Mouse (Mus musculus) embryonic facial prominence, embryonic 14.5 days (tissue): ENCODE measurements around the gene Iqch. TPM values are rescaled to one million over a fixed set of nuclear protein-coding genes. Genes with fewer than 3 reads are reported as not detected.

Experiments
- ATAC-seq: fragments of 200-750 bp; cut with Nextera tagmentation; 2 replicates; pipeline ENCODE4 v1.8.0; 2017; ENCODE audit warnings: low read depth, moderate number of reproducible peaks, moderate TSS enrichment
- DNase-seq: peaks from one replicate; pipeline ENCODE4 v3.0.0-alpha.2; 2015; ENCODE audit warnings: low spot score
- H3K27ac ChIP-seq: fragments of 300-500 bp; sonication (generic); replicated peaks from 2 replicates; pipeline ENCODE4 v1.5.1; 2014; ENCODE audit warnings: low read depth, mild to moderate bottlenecking, low read length, moderate library complexity
- H3K27me3 ChIP-seq: fragments of 300-500 bp; sonication (generic); replicated peaks from 2 replicates; pipeline ENCODE4 v1.6.1; 2014; ENCODE audit warnings: low read length; ENCODE audit not compliant: control insufficient read depth, insufficient read depth
- H3K36me3 ChIP-seq: fragments of 300-500 bp; sonication (generic); 2 replicates; pipeline ENCODE4 v1.6.1; 2014; ENCODE audit warnings: low read length, mixed read lengths; ENCODE audit not compliant: control insufficient read depth, insufficient read depth
- H3K4me1 ChIP-seq: fragments of 300-500 bp; sonication (generic); 2 replicates; pipeline ENCODE4 v1.6.1; 2014; ENCODE audit warnings: antibody characterized with exemption, low read length; ENCODE audit not compliant: control insufficient read depth, insufficient read depth
- H3K4me2 ChIP-seq: fragments of 300-500 bp; sonication (generic); 2 replicates; pipeline ENCODE4 v1.6.1; 2014; ENCODE audit warnings: low read depth, mild to moderate bottlenecking, low read length, moderate library complexity, mixed read lengths
- H3K4me3 ChIP-seq: fragments of 300-500 bp; sonication (generic); 2 replicates; pipeline ENCODE4 v1.5.1; 2014; ENCODE audit warnings: low read depth, mild to moderate bottlenecking, low read length
- H3K9ac ChIP-seq: fragments of 300-500 bp; sonication (generic); 2 replicates; pipeline ENCODE4 v1.6.1; 2014; ENCODE audit warnings: low read depth, mild to moderate bottlenecking, low read length, moderate library complexity, mixed read lengths
- H3K9me3 ChIP-seq: fragments of 300-500 bp; sonication (generic); 2 replicates; pipeline ENCODE4 v1.6.1; 2016; ENCODE audit warnings: low read length; ENCODE audit not compliant: control insufficient read depth
- WGBS: fragments of 180-500 bp; shearing (Covaris S2); extraction: QIAGEN DNeasy Blood & Tissue Kit; methylation state at CpG from one replicate; pipeline ENCODE4 v1.1.7; 2014; 5-methylcytosine and 5-hydroxymethylcytosine counted together
- polyA plus RNA-seq: library from polyadenylated mRNA; unstranded; fragments of >200 nt; fragmentation: Nextera tagmentation; extraction: Ambion mirVana; gene quantifications from 2 replicates; pipeline ENCODE4 v1.2.1, GENCODE M21; 2014

Iqch gene
- polyA plus RNA-seq, 1 experiment from 2014 or later: 0.22 TPM

DNA sequence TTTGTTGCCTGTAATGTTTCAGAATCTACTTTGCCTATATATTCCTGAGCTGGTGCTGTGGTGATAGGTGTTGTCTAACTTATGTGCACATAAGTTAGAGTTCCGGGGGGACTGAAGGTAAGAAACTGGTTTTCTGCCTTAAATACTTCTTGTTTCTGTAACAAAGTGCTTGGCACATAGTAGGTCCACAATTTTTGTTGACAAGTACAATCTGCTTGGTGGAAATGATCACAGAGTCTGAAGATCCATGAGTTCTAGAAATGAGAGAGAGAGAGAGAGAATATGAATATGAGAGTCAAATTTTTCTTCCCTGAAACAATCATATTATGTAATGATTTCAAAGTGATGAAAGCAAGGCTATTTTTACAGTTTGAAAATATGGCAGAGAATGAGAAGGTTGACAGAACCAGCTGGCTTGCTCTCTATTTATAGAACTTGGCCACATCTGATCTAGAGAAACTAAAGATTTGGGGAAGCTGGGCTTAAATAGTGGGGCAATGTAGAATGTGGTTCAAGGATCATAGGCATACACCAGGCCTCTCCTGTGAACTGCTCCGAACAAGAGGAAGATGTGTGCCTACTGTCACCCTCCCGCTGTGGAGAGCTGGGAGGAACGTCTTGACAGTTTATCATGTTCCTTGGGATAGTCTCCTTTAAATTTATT is 39.8 kb upstream of the Iqch start:
- ATAC-seq: no peak
- DNase-seq: no peak
- no peaks in the 10 kb centered on the region for H3K9me3 ChIP-seq
- H3K9ac ChIP-seq: no peak overlapping the region
- H3K27ac ChIP-seq: no peak overlapping the region
- WGBS: 84% methylated on average over 4 of the region's 4 CpGs
- peaks cover 36% of the 10 kb centered on the region; the same call in 1 of the 2 replicates for H3K36me3 ChIP-seq
- H3K4me1 ChIP-seq: peaks cover 2% of the 10 kb centered on the region
- H3K4me3 ChIP-seq: no peak overlapping the region
- no peaks in the 10 kb centered on the region for H3K27me3 ChIP-seq
- H3K4me2 ChIP-seq: no peak overlapping the region

DNA sequence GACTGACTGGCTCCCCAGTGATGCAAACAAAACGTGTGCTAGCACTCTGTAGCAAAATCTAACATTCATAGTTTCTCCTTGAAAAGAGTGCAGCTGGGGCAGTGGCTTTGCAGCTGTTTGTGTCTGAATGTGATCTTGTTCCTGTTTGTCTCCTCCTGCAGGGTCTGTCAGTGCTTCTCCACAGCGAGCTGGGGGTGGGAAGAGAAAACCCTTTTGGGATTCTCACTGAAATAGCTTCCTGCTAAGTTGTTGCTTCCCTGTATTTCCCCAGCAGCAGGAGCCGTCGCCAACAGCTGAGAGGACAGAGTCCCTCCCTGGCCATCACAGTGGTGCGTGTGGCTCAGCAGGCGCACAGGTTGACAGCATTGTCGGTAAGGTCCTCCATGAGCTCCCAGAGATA is 33.8 kb upstream of the Iqch start:
- peaks cover 17% of the 10 kb centered on the region; the same call in 1 of the 2 replicates for H3K36me3 ChIP-seq

DNA sequence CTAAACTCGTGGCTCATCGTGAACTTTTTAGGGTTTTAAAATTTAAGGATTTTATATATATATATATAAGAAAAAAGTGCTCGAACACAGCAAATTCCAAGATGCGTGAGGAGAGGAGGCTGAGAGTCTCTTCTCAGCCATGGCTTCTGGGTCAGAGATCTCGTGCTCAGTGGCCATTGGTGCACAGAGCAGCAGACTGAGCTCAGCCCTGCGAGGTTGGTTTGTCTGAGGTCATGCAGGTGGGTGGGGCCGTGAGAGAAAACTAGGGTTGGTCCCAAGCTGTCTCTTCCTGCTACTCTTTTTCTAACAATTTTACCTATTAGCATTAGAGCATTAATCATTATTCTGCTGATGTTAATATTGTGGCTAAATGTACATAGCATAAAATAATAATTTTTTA is 31.0 kb upstream of the Iqch start:
- Histone ChIP-seq H3K4me3 (no peak overlapping the region), H3K4me1 (0 out of 2 replicates have a peak, but pooled peaks cover 4% of the 10 kb centered on the region), H3K9ac (no peak overlapping the region), H3K4me2 (no peak overlapping the region), H3K27ac (peak overlapping the region; percentile 45), H3K27me3 (no peaks in the 10 kb centered on the region), H3K9me3 (no peaks in the 10 kb centered on the region), H3K36me3 (peaks cover 12% of the 10 kb centered on the region; the same call in 1 of the 2 replicates)
- 65% methylated on average over 7 of the region's 7 CpGs for WGBS
- ATAC-seq (no peak), DNase-seq (no peak)

More for the DNA sequence above, 33.8 kb upstream of the Iqch start:
- Histone ChIP-seq H3K9me3 (no peaks in the 10 kb centered on the region), H3K27ac (no peak overlapping the region), H3K4me2 (no peak overlapping the region), H3K4me1 (0 out of 2 replicates have a peak, but pooled peaks cover 4% of the 10 kb centered on the region), H3K9ac (no peak overlapping the region), H3K27me3 (no peaks in the 10 kb centered on the region), H3K4me3 (no peak overlapping the region)
- DNase-seq: no peak
- WGBS: 61% methylated on average over 7 of the region's 7 CpGs
- ATAC-seq: no peak

DNA sequence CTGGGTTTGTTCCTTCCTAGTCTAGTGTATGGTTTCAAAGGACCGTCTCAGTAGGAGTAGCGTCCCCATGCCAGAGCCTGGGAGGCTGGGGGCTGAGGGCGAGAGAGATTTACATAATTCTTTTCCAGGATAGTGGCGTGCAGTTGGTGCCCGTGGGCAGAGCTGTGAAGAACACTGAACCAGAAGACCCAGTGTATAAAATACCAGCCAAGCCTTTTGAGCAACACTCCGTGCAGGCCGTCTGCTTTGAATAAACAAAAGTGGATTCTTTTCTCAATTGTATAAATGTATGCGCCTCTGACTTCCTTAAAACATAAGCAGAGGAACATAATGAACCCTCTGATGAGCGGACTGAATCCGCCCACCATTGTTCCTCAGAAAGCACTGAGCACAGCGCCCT is 30.6 kb upstream of the Iqch start:
- Histone ChIP-seq H3K4me1 (0 out of 2 replicates have a peak, but pooled peaks cover 4% of the 10 kb centered on the region), H3K9me3 (no peaks in the 10 kb centered on the region), H3K9ac (no peak overlapping the region), H3K4me3 (no peak overlapping the region), H3K27ac (peak overlapping the region; percentile 45), H3K4me2 (no peak overlapping the region), H3K36me3 (peaks cover 10% of the 10 kb centered on the region; the same call in 1 of the 2 replicates), H3K27me3 (no peaks in the 10 kb centered on the region)
- WGBS: 48% methylated on average over 11 of the region's 11 CpGs
- peak; percentile 48 for DNase-seq
- ATAC-seq: no peak

DNA sequence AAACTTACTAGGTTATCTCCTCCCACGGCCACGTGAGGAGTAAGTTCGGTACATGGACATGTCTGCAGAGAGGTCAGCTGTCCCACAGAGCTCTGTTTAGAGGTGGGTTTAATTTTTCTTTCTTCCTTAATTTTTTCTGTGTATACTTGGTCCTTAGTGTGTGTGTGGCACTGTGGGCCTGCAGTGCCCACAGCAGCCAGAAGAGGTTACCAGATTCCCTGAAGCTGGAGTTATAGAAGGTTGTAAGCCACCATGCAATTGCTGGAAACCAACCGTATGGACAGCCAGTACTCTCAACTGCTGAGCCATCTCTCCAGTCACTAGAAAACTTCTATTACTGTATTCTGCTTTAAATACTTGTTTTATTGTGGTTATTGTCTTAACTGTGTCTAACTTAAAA is 29.8 kb upstream of the Iqch start:
- 90% methylated on average over 4 of the region's 4 CpGs for WGBS

DNA sequence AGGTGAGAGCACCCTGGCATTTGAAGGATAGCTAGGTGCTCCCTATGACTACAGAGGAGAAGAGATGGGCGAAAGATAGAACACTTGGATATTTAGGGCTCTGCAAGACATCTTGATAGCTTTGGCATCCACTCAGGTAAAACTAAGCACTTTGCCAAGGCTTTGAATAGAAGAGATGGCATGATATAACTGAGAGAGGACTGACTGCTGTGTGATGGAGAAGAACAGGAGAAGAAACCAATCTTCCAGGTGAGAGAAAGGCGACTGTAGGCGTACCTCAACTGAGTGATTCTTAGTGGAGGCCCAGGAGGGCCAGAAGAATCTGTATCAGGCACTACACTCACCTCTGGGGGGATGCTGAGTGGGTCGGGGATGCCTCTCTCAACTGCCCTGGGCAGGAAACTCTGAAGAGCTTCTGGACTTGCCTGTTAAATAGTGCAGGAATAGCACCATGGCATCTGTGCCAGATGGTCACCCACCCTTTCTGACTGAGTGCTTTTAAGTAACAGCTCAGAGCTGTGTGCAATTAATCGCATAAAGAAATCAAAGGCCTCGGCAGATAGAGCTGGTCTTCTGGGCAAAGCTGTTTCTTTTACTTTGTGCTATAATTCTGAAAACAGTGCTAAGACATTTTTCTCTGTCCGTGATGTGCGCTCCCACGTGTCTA is 22.9 kb upstream of the Iqch start:
- no peak for ATAC-seq
- Histone ChIP-seq H3K9me3 (no peaks in the 10 kb centered on the region), H3K27ac (no peak overlapping the region), H3K4me1 (no peaks in the 10 kb centered on the region), H3K27me3 (no peaks in the 10 kb centered on the region), H3K4me2 (no peak overlapping the region), H3K36me3 (peaks cover 26% of the 10 kb centered on the region; the same call in 1 of the 2 replicates), H3K9ac (no peak overlapping the region), H3K4me3 (no peak overlapping the region)
- no peak for DNase-seq
- 87% methylated on average over 9 of the region's 9 CpGs for WGBS

More for the DNA sequence above, 29.8 kb upstream of the Iqch start:
- no peak for DNase-seq
- no peak for ATAC-seq
- Histone ChIP-seq H3K27me3 (no peaks in the 10 kb centered on the region), H3K9ac (no peak overlapping the region), H3K36me3 (peaks cover 8% of the 10 kb centered on the region; the same call in 1 of the 2 replicates), H3K9me3 (no peaks in the 10 kb centered on the region), H3K4me2 (no peak overlapping the region), H3K27ac (peak overlapping the region; percentile 45; the same call in 1 of the 2 replicates), H3K4me1 (0 out of 2 replicates have a peak, but pooled peaks cover 4% of the 10 kb centered on the region), H3K4me3 (no peak overlapping the region)

DNA sequence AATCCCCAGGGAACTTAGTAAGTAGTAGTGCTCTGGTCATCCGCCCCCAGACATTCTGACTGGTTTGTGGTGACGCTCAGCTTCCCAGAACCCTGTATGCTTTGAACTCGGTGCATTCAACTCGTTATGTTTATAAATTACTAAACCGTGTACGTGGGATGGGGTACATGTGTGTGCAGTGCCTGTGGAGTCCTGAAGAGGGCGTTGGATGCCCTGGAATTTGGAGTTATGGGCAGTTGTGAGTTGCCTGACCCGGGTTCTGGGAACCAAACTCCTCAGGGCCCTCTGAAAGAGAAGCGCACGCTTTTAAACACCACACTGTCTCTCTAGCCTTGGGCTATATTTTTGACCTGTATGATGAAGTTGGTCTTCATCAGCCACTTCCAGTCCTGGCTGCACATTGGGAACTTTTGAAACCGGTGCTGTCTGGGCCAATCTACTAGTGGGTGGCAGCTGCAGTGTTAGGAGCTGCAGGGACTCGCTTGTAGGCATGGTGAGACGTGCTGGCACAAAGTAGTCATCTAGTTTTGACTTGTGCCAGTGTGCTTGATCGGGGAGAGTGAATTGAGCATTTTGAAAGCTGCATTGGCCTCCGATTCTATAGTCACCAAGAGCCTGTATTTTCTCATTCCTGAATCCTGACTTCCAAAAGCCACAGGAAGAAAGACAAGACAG is 21.7 kb upstream of the Iqch start:
- H3K27me3 ChIP-seq: no peaks in the 10 kb centered on the region
- ATAC-seq: no peak
- no peaks in the 10 kb centered on the region for H3K9me3 ChIP-seq
- no peak overlapping the region for H3K4me3 ChIP-seq
- no peak overlapping the region for H3K4me2 ChIP-seq
- no peak overlapping the region for H3K9ac ChIP-seq
- H3K36me3 ChIP-seq: peaks cover 28% of the 10 kb centered on the region; the same call in 1 of the 2 replicates
- no peak for DNase-seq
- WGBS: 79% methylated on average over 15 of the region's 15 CpGs
- no peaks in the 10 kb centered on the region for H3K4me1 ChIP-seq
- no peak overlapping the region for H3K27ac ChIP-seq

DNA sequence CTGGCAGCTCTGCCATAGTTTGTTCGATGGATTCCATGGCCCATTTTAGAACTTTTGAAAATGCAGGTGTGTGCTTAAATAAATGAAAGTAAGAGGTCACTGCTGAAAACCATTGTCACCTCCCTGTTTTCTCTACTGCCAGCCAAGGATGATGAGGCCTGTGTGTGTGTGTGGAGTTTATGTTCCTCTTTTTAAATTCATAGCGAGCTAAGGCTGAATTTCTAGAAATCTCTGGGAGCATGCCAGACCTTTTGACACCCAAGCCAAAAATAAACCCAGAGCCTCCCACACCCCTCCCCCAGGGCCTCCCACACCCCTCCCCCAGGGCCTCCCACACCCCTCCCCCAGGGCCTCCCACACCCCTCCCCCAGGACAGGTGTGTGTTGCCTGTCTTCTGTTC is 15.7 kb upstream of the Iqch start:
- DNase-seq (no peak), ATAC-seq (no peak)
- H3K4me3 ChIP-seq: no peak overlapping the region
- H3K9me3 ChIP-seq: no peaks in the 10 kb centered on the region
- H3K36me3 ChIP-seq: peaks cover 38% of the 10 kb centered on the region
- no peak overlapping the region for H3K27ac ChIP-seq
- peaks cover 17% of the 10 kb centered on the region for H3K4me1 ChIP-seq
- 81% methylated on average over 2 of the region's 2 CpGs for WGBS
- no peak overlapping the region for H3K9ac ChIP-seq
- no peaks in the 10 kb centered on the region for H3K27me3 ChIP-seq
- H3K4me2 ChIP-seq: no peak overlapping the region
